Mouse (Mus musculus): ENCODE measurements at regions not wholly inside any gene's neighbourhood (a gene's known extent, or its start where the extent isn't known, plus 50 kb on each side); places are given as distances from the start of the nearest gene placed in this dataset.

DNA sequence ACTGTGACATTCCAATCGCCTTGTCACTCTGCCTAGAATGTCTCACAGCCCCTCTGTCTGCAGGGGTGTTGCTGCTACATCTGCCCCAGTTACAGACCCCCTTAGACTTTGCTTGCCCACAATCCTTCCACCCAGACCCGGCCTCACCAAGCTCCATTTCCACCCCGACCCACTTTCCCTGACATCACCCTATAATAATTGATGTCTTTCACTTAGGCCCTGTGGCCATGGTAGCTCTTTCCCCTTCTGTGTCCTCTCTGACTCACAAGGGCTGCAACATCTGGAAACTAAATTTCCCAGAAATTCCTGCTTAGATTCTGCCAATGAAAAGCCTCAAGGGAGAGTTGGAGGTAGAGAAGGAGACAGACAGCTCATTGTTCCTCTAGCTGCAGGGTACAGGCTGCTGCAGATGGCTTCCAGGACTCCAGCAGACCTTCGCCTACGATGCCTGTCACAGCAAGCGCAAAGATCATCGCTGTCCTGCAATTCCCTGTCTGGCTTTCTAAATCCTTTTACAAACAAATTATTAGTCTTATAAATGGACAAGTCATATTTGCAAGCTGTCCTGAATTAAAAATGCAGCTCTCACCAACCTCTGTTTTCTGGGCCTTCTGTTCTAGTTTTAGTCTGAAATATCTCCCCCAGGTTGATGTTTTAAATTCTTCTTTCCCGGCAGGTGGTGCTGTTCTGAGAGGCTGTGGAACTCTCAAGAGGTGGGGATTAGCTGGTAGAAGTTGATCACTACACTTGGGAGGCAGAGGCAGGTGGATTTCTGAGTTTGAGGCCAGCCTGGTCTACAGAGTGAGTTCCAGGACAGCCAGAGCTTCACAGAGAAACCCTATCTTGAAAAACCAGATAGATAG is 104.9 kb upstream of the Oxgr1 start:
- DNase-seq (ENCODE audit: extremely low spot score, low read depth, low spot score) = no peak

DNA sequence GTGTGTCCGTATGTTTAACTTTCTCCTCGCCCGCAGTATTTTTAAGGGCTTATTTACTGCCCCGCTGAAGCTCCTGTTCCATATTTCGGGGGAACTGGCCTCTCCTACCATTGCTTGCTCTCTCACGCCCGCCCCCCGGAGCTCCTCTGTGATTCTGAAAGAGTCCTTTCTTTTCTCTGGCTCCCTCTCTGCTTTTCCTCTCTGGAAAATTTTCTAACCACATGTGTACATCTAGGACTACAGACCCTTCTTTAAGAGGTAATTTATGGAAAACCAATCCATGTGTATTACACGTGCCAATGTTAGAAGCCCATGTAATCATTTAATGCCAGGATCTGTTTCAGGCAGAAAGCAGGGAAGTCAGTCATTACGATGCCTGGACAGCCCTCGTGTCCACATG is 106.6 kb upstream of the Oxgr1 start:
- no peak for DNase-seq (ENCODE audit: extremely low spot score, low read depth, low spot score)

DNA sequence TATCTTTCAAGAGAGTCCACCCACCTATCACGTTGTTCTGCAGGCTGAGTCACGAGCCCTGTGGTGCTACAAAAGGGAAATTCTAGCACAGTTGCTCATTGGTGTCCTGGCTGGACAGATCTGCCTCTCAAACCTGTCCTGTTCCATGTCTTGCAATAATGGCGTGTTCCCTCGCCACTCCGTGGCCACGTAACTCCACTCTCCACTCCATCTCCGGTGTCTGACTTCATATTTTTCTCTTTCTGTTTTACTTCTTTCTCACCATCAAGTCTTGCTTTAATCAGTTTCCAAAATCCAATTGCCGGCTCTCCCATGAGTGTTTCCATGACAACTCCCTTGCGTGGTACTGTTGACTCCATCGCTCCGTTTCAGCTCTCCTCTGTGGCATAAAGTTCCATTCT is 107.1 kb upstream of the Oxgr1 start:
- no peak for DNase-seq (ENCODE audit: extremely low spot score, low read depth, low spot score)

DNA sequence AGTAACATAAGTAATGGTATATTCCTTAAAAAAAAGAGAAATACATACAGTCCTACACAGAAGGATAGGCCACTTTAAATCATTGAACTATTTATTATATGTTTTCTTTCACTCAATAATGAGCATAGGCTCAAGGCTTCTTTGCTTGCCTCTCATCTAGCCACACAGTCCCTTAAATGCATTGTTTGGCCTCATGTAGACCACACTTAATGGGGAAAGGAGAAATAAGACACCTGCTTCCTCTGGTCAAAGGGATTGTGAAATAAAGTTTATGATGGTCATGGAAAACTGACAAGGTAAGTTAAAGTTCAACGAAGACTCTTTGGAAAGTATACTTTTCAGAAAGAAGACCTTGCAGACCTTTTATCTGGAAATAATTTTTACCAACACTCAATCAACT is 108.4 kb upstream of the Oxgr1 start:
- no peak for DNase-seq (ENCODE audit: extremely low spot score, low read depth, low spot score)

DNA sequence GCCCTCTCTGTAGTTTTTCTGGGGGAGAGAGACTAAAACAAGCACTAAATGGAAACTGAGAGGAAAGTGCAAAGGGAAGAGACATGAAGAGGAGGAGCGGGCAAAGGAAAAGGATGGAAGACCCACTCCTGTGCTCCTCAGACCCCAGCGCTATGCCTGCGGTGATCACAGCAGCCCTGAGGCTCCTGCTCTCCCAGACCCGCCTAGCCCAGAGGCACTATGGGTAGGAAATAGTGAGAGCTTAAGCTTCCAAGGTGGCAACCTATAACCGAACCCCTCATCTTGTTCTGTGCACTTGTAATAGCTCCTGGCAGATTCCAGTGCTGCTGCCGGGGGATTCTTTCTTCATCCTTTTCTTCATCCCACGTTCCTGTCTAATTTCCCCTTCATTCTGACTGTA is 112.2 kb upstream of the Oxgr1 start:
- DNase-seq (ENCODE audit: extremely low spot score, low read depth, low spot score) = no peak

DNA sequence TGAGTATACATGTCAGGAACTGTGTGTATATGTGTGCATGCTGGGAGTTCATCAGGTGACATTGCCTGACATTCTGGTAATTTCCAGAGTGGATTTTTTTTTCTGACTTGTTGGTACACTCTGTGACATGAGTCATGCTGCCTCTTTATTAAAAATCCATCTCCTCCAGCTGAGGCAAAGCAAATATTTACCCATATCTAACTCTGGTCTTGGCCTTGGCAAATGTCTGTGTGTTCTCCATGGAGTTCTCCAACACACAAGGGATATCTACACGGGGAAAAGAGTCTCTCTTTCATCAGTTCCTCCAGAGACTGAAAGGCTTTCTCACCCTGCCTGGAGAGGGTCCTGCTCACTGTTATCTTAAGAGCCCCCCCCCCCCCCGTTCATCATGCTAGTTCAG is 111.3 kb upstream of the Mbnl2 start:
- no peak for DNase-seq (ENCODE audit: extremely low spot score, low read depth, low spot score)

DNA sequence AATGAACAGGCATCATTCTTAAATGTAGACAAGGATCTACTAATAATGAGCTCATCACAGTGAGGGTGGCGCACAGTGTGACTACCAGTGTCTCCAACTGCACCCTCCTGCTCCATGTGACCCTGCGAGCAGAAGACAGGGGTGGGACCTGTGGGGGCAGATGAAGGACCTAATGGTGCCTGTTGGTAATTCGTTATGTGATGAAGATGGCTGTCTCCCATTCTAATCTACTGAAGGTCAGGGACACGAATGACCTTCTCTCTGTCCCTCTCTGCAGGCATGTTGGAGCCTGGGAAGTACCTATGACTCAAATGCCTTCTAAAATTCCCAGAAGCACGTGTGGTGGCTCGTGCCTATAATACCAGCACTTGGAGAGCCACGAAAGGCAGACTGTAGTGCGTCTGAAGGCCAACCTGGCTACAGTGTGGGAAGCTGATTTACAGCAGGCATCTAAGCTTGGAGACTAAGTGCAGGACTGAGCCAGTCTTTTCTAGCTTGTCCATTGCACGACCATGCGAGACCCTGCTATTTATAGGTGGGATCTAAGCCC is 109.9 kb upstream of the Mbnl2 start:
- no peak for DNase-seq (ENCODE audit: extremely low spot score, low read depth, low spot score)

DNA sequence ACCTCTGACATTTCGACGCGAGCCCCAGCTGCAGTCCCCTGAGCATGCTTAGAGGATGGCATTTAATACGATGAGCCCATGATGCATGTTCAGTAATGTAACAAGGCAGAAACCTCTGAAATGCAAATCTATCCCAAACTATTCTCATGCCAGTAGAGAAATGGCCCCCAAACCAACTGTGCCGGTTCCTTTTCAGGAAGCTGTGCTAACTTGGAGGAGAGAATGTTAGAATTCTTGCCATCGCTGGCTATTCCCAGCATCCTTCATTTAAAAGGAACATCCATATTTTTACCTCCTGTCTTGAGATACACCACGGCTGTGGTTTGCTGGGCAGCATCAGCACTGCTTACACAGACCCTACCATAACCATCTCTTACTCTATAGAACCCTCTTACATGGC is 104.7 kb upstream of the Mbnl2 start:
- no peak for DNase-seq (ENCODE audit: extremely low spot score, low read depth, low spot score)

DNA sequence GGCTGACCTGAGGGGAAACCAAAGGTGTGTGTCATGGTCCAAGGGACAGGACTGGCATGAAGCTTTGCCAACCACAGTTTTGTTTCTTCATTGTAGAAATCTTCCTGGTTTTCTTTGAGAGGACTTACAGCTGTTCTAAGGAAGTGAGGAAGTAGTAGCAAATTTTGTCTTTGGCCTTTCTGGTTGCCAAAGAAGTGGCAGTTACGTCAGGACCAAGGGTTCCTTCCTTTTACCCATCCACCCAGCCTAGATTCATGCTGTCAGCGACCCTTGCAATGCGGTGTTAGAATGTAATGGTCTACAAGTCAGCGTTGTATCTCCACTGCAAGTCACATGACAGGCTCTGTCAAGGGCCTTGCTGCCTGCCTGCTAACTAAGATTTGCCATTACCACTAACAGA is 103.4 kb upstream of the Mbnl2 start:
- no peak for DNase-seq (ENCODE audit: extremely low spot score, low read depth, low spot score)

DNA sequence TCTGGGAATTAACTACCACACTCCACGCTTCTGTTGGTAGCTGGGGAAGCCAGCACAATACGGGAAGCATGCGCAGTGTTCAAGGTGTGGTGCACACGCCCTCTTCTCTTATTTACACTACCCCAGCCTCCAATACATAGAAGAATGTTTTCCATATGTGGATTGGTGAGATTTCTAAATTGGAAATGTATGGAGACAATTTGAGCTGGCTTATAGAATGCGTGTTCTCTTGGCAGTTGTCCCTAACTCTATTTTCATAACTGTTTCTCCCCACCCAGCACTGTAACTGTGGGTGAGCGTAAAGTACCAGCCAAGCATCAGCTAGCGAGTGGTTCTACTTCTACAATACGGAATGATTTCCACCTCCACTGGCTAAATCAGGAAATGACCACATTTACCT is 102.6 kb upstream of the Mbnl2 start:
- no peak for DNase-seq (ENCODE audit: extremely low spot score, low read depth, low spot score)

DNA sequence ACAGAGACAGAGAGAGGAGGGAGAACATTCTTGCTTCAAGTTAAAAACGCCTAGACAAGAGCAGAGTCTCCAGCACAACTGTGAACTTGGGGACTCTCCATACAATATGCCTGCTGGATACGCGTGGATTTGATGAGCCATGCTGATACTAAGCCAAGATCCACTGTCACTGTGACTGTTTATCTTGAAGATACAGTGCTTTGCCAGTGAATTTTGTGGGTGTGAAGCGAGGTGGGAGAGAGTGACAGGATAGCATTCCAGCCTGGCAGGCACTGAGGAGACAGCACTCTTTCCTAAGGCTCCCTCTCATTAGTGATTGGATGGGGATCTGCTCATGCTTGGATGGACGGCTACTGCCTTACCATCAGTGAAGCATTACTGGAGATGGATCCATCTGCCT is 100.9 kb upstream of the Mbnl2 start:
- DNase-seq (ENCODE audit: extremely low spot score, low read depth, low spot score) = no peak

DNA sequence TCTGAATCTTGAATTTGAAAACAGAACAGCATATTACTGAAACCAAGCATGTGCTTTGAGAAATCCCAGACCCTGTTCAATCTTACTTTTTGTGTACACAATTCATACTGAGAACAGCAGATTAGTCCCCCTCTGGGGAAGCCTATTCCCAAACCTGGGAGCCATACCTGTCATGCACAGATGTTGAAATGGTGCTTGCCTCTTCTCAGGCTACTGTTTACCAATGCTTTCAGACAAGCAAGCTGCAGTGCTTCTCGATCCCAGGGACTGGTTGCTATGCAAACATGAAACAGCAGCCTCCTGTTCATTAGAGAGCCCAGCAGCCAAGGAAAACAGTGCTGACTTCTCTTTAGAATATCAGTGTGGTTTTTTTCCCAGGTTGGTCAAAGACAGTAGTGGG is 80.3 kb upstream of the Mbnl2 start:
- DNase-seq (ENCODE audit: extremely low spot score, low read depth, low spot score) = no peak

DNA sequence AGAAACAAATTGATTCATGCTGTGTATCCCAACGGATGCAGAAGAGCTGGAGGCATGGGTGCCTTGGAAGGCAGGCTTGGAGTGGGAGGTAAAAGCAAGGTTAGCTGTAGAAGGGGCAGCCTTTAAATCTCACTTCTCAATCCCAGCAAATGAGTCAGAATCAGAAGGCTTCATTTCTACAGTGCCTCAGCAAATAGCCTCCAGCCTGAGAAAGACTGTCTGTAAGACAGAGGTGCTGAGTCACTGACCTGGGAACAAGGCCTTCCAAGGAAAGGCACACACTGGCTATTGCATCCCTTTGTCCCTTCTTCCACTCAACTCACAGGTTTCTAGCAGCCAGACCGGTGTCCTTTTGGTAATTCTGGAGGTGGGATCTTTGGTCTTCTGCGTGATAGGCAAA is 63.7 kb upstream of the Mbnl2 start:
- no peak for DNase-seq (ENCODE audit: extremely low spot score, low read depth, low spot score)

DNA sequence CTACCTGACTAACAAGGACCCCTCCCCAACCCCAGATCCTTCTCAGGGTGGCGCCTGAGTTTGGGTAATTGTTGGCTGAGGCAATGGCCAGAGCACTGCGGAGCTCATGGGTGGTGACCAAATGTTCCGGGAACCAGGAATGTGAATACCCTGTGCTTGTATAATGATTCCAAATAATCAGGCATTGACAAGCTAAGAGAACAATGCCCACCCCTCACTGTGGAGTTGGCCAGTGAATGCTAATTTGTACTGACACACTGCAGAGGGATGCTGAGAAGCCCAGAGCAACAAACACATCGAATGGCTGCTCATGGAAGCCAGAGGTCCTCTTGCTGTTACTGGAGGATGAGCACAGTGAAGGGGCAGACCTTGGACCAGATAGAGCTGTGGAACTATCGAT is 62.8 kb upstream of the Mbnl2 start:
- DNase-seq (ENCODE audit: extremely low spot score, low read depth, low spot score) = no peak

DNA sequence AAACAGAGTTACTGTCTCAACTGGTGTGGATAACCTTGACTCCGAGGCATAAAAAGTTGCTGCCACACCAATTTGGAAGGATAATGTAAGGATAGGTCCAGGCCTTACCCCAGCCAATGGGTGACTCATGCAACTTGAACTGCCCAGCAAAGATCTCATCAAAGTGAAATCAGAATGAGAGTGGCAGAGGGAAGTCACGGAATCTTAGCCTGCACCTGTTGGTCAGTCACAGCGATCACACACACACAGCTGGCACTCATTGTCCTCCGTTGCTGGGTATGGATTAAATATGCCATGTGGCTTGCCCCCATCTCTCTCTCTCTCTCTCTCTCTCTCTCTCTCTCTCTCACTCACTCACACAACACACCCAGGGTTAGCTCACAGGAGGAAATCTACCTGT is 56.2 kb upstream of the Mbnl2 start:
- no peak for DNase-seq (ENCODE audit: extremely low spot score, low read depth, low spot score)

DNA sequence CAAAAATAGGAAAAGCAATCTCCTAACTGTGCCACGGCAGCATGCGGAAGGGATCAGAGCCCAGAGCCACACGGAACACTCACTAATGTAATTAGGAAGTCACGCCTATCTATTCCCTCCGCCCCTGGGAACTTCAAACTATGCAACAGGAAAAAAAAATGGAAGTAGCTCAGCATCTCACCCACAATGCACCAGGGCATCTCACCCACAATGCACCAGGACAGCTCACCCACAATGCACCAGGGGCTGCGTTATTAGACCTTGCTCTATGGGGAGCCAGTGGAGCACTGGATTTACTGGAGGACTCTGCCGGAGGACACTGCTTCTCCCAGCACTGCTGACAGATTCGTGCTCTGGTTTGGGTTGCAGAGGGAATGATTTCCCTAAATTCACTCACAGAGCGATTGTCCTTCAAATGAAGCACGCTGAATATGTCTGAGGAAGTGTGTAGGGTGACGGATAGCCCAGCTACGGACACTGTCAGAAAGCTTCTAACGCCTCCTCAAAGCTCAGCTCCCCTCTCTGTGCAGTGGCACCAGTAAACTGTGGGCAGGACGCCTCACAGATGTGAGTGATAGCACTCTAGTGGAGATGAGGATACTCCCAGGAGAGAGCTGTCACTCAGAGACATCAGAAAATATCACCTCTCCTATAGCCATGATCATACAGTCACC is 51.8 kb upstream of the Mbnl2 start:
- no peak for DNase-seq (ENCODE audit: extremely low spot score, low read depth, low spot score)

DNA sequence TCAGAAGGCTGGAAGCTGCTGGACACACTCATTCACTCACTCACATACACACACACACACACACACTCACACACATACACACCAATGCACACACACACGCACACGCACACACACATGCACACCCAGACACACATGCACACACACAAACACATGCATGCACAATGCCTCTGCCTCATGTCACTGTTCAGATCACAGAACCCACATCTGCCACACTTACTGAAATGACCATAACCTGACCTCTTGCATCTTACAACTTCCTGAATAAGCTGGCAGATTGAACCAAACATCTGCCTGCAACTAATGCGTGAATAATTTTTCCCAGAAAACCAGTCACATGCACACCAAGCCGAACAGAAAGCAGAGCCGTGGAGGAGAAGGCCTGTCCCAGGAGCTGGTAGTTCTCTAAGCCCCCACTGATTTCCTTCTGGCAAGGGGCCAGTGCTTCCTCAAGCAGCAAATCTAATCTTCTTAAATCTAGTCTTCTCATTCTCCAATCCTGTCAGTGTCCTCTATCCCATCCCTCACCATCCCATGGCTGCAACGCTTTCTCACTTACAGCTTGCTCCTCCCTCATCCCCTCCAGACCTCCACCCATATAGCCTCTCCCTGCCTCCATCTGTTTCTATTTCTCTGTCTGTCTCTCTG is 51.1 kb upstream of the Mbnl2 start:
- DNase-seq (ENCODE audit: extremely low spot score, low read depth, low spot score) = no peak

DNA sequence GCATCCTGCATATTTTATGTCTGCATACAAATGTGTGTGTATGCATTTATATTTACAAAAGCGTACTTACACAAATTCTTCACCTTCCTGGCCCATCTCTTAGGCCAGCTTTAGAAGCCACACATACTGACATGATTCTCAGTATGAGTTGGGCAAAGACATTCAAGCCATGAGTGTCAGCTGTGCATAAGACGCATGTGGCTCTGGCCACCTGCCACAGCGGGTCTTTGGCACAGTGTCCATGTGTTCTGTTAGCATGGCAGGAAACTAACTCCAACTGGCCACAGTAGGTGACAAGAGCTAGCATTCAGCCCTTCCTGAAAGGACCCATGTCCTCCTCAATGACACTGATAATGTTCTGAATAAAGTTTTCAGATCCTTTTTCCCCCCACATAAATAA is 49.8 kb upstream of the Mbnl2 start:
- no peak for DNase-seq (ENCODE audit: extremely low spot score, low read depth, low spot score)

Data from hindlimb bud, embryonic 11.5 days (tissue).